Mouse (Mus musculus): Measurements from ENCODE around the gene Gm45717.

Gene Gm45717

GRCm38 (mm10) chr7:140942811-140943210 is 12.9 kb downstream of the Gm45717 start:
- no peak for DNase-seq (ENCODE audit: low spot score)

DNA sequence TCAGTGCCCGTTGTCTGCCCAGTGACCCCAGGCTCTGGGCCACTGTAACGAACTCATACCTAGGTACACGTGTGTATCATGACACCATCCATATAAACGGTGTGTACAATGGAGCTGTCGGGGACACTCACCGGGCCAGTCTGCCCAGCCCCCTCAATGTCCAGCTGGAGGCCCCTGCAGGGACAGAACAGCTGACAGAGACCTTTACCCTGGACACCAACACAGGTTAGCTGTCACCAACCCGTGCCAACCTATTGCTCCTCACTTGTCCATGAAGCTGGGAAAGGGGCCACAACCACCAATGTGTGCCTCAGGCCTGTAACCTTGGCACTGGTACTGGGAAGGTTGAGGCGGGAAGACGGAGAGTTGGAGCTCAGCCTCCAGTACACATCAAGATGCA is 13.4 kb downstream of the Gm45717 start:
- DNase-seq (ENCODE audit: low spot score) = no peak

DNA sequence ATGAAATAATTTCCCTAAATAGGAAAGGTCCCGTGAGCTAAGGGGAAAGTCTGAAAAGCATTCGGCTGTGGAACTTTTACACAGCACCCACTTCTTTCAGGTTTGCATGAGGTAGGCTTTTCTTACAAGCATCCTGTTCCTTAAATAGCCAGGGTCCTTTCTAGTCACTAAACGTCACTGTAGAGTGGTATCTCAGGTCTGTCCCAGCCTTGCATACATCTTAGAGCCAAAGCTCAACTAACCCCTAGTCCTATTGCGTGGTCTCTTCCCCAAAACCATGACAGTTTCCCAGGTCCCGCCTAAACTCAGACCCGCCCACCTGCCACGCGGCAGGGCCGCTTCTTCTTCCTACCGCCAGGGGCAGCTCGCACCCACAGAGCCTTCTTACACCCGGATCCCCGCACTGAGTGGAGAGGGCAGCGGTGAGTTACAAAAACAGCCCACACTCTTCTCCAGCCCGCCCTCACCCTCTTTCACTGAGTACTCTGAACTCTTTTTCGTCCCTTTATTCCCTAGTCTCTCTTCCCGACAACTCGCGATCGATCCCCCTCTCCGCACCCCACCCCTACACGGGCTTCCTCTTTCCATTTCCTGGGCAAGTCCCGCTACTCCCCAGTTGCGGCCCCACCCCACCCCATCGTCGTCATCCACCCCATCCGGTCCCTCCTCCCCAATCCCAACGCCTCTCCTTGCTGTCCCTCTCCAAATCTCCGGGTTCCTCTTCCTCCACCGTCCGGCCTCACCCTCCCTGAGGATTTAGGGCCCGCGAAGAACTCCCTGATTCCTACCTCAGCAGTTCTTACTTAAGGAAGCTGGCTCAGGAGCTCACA is 14.3 kb downstream of the Gm45717 start, which contains the start of gene Pgghg:
Gene Pgghg (plus strand): TSS at position 170 of the 830 bp plus-strand sequence.
- DNase-seq (ENCODE audit: low spot score) = peak; percentile 78

GRCm38 (mm10) chr7:140939669-140940171 is 16.0 kb downstream of the Gm45717 start:
- DNase-seq (ENCODE audit: low spot score) = no peak

- no peak for DNase-seq (ENCODE audit: low spot score)
These were observed 16.8 kb downstream of the Gm45717 start for GRCm38 (mm10) chr7:140938896-140939295.

DNA sequence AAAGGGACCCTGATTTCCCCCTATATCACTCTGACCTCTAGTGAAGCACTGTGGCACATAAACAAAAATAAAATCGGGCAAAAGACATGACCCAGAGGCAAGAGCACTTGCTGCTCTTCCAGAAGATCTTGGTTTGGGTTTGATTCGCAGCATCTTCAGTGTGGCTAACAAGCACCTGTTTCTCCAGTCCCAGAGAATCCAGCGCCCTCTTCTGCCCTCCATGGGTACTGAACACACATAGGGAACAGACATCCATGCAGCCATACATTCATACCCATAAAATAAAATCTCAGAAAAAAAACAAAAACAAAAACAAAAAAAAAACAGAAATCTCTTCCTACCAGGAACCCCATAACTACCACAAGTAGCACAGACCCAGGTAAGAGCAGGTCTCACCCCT is 17.3 kb downstream of the Gm45717 start:
- no peak for DNase-seq (ENCODE audit: low spot score)

DNA sequence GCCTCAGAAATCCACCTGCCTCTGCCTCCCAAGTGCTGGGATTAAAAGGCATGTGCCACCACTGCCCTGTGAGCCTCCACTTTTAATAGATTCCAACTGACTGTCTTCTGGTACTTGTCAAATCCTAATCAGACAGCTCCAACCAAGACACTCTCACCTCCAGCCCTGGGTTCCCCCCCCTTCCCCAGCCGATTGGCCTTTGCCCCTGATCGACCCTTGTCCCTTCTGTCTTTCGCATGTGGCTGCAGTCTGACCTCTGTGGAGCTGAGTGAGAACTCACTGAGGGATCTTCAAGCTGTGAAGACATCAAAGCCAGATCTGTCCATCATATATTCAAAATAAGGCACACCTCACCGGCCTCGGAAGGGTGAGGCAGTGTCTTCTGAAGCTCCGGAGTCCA is 28.6 kb downstream of the Gm45717 start:
- no peak for DNase-seq (ENCODE audit: low spot score)

- DNase-seq (ENCODE audit: low spot score) = no peak
These were observed 32.5 kb downstream of the Gm45717 start for GRCm38 (mm10) chr7:140923070-140923775.

- no peak for DNase-seq (ENCODE audit: low spot score)
These were observed 33.2 kb downstream of the Gm45717 start for GRCm38 (mm10) chr7:140922398-140923069.

GRCm38 (mm10) chr7:140921225-140921975 is 34.3 kb downstream of the Gm45717 start:
- DNase-seq (ENCODE audit: low spot score) = no peak

GRCm38 (mm10) chr7:140920418-140921029 is 35.2 kb downstream of the Gm45717 start, which contains the start of gene Nlrp6:
Nlrp6 (plus strand) TSS chr7:140920902.
- DNase-seq (ENCODE audit: low spot score) = no peak

DNA sequence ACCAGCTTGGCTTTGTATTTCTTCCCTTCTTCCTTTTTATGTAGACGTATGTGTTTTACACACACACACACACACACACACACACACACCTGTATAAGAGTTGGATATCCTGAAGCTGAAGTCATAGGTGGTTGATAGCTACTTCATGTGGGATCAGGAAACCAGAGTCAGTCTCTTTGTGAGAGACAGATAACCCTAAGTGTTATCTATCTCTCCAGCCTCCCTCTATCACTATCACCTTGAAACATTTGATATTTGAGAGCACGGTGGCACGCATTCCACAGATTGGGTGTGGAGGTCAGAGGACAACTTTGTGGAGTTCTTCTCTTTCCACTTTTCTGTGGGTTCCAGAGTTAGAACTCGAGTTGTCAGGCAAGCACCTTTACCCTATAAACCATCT is 35.8 kb downstream of the Gm45717 start:
- no peak for DNase-seq (ENCODE audit: low spot score)

GRCm38 (mm10) chr7:140914031-140914690 is 41.6 kb downstream of the Gm45717 start:
- DNase-seq (ENCODE audit: low spot score) = no peak

- no peak for DNase-seq (ENCODE audit: low spot score)
These were observed 42.8 kb downstream of the Gm45717 start for GRCm38 (mm10) chr7:140912846-140913482.

DNA sequence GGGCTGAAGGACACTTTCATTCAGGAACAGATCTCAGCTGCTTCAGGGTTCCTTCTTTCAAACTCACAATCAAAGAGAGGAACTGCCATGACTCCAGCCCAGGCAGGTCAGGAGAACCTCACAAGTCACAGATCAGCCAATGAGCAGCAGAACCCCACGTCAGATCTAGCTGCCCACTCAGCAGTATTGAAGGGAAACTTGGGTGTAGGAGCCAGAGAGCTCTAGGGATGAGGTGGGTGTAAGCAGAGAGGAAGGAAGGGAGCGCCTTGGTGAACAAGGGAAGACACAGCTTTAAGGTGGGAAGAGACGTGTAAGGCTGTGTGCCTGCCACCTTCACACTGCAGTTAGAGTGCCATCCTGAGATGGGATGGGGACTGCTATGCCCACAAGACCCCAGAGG is 43.4 kb downstream of the Gm45717 start:
- no peak for DNase-seq (ENCODE audit: low spot score)

DNA sequence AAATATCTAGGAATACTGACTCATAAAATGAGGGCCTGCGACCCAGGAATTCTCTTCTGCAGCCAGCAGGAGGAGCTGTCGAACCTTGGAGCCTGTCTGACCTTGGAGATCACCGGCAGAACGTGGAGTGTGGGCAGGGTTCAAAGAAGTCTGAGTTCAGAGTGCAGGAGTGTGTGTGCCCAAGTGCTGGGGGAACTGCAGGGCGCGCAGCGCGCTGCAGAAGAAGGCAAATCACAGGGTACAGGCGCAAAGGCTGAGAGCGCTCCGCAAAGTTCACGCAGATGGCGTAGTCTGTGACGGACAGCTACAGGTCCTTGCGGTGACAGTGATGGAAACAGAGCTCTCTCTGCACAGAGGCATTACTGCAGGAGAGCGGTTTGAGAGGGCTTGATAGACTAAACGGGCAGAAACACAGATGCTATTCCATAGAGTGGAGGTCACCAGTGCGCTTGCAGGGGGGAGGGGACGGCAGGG is 47.1 kb downstream of the Gm45717 start:
- DNase-seq (ENCODE audit: low spot score) = peak; percentile 77

DNA sequence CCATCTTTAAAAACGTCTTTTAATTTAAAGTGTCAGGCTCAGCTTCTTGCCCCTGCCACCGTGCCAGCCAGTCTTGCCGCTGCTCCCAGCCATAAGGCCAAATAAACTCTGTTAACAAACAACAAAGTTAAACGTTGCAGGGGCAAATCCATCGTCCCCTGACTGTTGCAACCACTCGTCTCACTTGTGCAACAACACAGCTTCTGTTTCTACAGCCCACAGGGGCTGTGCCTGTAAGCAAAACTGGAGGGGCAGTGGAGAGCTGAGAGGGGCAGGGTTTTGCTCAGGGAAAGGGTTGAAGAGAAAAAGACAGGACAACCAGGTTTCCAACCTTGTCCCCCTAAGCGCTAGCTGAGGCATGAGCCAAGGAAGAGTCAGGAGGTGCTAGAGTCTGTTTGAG is 47.6 kb downstream of the Gm45717 start:
- DNase-seq (ENCODE audit: low spot score) = no peak

DNA sequence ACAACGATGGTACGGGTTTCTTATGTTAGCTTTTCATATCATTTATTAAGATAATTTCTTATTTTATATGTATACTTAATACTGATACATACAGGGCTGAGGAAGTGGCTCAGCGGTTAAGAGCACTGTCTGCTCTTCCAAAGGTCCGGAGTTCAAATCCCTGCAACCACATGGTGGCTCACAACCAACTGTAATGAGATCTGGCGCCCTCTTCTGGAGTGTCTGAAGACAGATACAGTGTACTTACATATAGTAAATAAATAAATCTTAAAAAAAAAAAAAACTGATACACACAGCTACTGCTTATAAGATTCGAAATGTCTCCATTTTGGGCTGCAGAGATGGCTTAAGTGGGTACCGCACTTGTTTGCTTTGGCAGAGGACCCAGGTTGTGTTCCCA is 48.0 kb downstream of the Gm45717 start:
- DNase-seq (ENCODE audit: low spot score) = no peak

GRCm38 (mm10) chr7:140907131-140907530 is 48.6 kb downstream of the Gm45717 start:
- DNase-seq (ENCODE audit: low spot score) = no peak

GRCm38 (mm10) chr7:140905642-140906081 is 50.1 kb downstream of the Gm45717 start:
- DNase-seq (ENCODE audit: low spot score) = no peak

All from urinary bladder, postnatal 25 days (tissue).